Mouse (Mus musculus) kidney, embryonic 15.5 days (tissue): Measurements from ENCODE around the gene Ndrg4. TPM values are rescaled to one million over a fixed set of nuclear protein-coding genes. Genes with fewer than 3 reads are reported as not detected.

Source experiments
- ATAC-seq: fragments of 200-750 bp; cut with Nextera tagmentation; replicated peaks from 2 replicates; pipeline ENCODE4 v1.8.0; 2017; ENCODE audit warnings: moderate TSS enrichment; ENCODE audit not compliant: low FRiP score
- H3K27ac ChIP-seq: fragments of 300-500 bp; sonication (generic); 2 replicates; pipeline ENCODE4 v1.5.1; 2015; ENCODE audit warnings: mild to moderate bottlenecking, inconsistent platforms
- H3K27me3 ChIP-seq: fragments of 300-500 bp; sonication (generic); 2 replicates; pipeline ENCODE4 v1.6.1; 2015; ENCODE audit warnings: inconsistent platforms
- H3K36me3 ChIP-seq: fragments of 300-500 bp; sonication (generic); 2 replicates; pipeline ENCODE4 v1.6.1; 2015; ENCODE audit warnings: inconsistent platforms
- H3K4me1 ChIP-seq: fragments of 300-500 bp; sonication (generic); 2 replicates; pipeline ENCODE4 v1.6.1; 2015; ENCODE audit warnings: inconsistent platforms
- H3K4me2 ChIP-seq: fragments of 300-500 bp; sonication (generic); 2 replicates; pipeline ENCODE4 v1.6.1; 2015; ENCODE audit warnings: moderate library complexity, mild to moderate bottlenecking, inconsistent platforms
- H3K4me3 ChIP-seq: fragments of 300-500 bp; sonication (generic); replicated peaks from 2 replicates; pipeline ENCODE4 v1.5.1; 2015; ENCODE audit warnings: mild to moderate bottlenecking, inconsistent platforms
- H3K9ac ChIP-seq: fragments of 300-500 bp; sonication (generic); 2 replicates; pipeline ENCODE4 v1.6.1; 2015; ENCODE audit warnings: mild to moderate bottlenecking, inconsistent platforms
- H3K9me3 ChIP-seq: fragments of 300-500 bp; sonication (generic); replicated peaks from 2 replicates; pipeline ENCODE4 v1.6.1; 2016; ENCODE audit warnings: inconsistent platforms
- WGBS: fragments of 180-500 bp; shearing (Covaris S2); methylation state at CpG from one replicate; pipeline ENCODE4 v1.1.7; 2015; ENCODE audit warnings: mixed read lengths; 5-methylcytosine and 5-hydroxymethylcytosine counted together
- polyA plus RNA-seq: library from polyadenylated mRNA; unstranded; fragments of >200 nt; fragmentation: Nextera tagmentation; extraction: Ambion mirVana; gene quantifications from 2 replicates; pipeline ENCODE4 v1.2.1, GENCODE M21; 2015

Ndrg4 gene
- polyA plus RNA-seq, 1 experiment from 2014 or later, result 18.8 TPM

DNA sequence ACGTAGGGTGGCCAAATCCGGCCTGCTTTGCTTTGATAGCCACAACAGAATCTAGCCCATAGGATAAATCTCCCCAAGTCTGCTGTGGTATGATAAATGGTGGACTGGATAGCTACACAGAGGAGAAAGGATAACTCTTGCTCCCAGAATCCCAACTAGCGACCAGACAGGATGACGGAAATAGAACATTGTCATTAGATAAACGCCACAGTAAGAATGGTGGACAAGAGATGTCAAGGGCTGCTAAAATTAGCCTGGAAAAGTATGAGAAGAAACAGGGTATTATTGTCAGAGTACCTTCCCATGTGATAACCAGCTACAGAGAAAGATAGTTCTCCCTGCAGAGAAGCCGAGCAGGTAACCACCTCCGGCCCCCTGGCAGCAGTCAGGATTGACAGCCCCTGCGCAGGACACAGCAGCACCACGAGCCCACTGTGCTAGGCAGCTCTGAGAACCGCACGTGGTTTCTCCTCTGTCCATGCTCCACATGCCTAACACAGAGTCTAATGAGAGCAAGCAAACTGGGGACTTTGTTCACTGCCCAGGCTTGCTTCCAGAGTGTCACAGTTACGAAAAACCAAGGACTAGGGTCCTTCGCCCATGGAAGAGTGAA is 14.3 kb downstream of the Ndrg4 start:
- no peak for ATAC-seq
- Histone ChIP-seq H3K4me2 (no peak overlapping the region), H3K9me3 (no peaks in the 10 kb centered on the region), H3K27me3 (peaks cover 38% of the 10 kb centered on the region), H3K4me3 (no peak overlapping the region), H3K27ac (no peak overlapping the region), H3K36me3 (no peaks in the 10 kb centered on the region), H3K9ac (no peak overlapping the region), H3K4me1 (no peaks in the 10 kb centered on the region)
- 80% methylated on average over 13 of the region's 13 CpGs for WGBS

DNA sequence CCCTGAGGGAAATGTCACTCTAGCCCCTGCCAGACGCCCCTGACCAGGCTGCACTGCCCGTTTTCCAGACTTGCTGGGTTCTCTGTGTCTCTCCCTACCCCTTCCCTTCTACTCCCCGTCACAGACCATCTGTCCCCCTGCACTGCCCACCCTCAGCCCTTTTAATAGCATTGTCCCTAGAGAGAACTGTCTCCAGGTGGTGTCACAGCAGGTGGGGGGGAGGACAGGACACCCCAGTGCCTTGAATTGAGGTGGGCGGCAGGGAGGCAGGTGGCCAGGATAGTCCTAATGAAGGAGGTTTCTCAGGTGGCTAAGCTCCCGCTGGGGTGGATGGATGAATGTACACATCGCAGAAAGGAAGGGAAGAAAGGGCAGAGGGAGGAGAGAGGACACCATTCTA is 17.9 kb downstream of the Ndrg4 start:
- Histone ChIP-seq H3K36me3 (no peaks in the 10 kb centered on the region), H3K4me2 (no peak overlapping the region), H3K9ac (no peak overlapping the region), H3K9me3 (no peaks in the 10 kb centered on the region), H3K27me3 (peaks cover 64% of the 10 kb centered on the region), H3K4me3 (no peak overlapping the region), H3K27ac (no peak overlapping the region), H3K4me1 (0 out of 2 replicates have a peak, but pooled peaks cover 3% of the 10 kb centered on the region)
- no peak for ATAC-seq
- 20% methylated on average over 6 of the region's 6 CpGs for WGBS

DNA sequence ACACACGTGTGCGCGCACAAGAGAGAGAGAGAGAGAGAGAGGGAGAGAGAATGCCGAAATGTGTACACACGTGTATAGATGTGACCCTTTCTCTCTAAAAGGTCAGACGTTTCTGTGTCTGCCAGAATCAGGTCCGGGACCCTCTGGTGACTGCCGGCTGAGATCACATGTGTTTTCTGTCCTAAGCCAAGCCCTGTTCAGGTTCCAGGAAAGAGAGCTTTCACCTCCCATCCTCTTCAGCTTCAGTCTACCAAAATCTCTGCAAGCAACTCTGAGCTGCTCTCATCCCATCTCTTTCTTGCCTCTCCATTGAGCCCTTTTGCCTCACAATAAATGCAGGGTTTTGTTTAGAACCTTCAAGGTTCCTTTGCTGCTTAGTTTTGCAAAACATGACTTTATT is 19.9 kb downstream of the Ndrg4 start:
- Histone ChIP-seq H3K4me2 (peak overlapping the region; percentile 40), H3K4me3 (no peak overlapping the region), H3K9ac (no peak overlapping the region), H3K27ac (no peak overlapping the region), H3K27me3 (peaks cover 74% of the 10 kb centered on the region), H3K4me1 (0 out of 2 replicates have a peak, but pooled peaks cover 3% of the 10 kb centered on the region), H3K9me3 (no peaks in the 10 kb centered on the region), H3K36me3 (no peaks in the 10 kb centered on the region)
- WGBS, result 63% methylated on average over 8 of the region's 8 CpGs
- no peak for ATAC-seq

DNA sequence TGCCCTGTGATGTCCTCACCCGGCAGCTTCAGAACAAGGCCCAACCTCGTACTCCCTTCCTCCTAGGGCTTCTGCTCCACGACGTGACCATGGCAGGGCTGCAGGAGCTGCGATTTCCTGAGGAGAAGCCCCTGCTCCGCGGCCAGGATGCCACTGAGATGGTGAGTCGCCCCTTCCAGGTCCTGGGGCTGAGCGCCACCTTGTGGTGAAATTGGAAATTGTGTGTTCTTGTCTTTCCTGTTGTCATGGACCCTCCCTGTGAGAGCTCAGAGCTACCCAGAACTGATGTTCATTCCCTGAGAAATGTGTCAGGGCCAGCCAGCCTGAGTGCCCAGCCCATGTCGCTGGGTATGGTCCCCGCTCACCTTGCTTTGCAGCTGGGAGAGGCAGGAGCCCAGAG is 20.3 kb downstream of the Ndrg4 start:
- H3K9ac ChIP-seq, result no peak overlapping the region
- H3K27ac ChIP-seq, result no peak overlapping the region
- 1% methylated on average over 11 of the region's 11 CpGs for WGBS
- peak overlapping the region; percentile 40 for H3K4me2 ChIP-seq
- H3K27me3 ChIP-seq, result peaks cover 77% of the 10 kb centered on the region
- H3K9me3 ChIP-seq, result no peaks in the 10 kb centered on the region
- ATAC-seq, result peak; percentile 43
- no peak overlapping the region for H3K4me3 ChIP-seq
- no peaks in the 10 kb centered on the region for H3K36me3 ChIP-seq
- H3K4me1 ChIP-seq, result 0 out of 2 replicates have a peak, but pooled peaks cover 3% of the 10 kb centered on the region

DNA sequence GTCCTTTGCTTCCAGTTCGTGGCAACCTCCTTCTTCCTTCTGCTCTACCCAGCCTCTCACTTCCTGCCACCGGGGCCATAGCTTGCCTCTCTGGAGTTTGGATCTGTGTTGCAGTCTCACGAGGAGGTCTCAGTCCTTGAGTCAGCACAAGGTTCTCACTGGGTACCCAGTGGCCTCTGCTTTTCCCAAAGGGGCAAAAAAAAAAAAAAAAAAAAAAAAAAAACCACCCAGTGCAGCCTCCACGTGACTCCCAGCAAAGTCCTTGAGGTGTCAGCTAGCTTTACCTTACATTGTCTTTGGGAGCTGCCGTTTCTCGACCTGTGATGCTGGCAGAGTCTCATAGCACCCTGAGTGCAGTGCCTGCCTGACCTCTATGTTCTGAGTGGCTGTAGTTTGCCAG is 21.4 kb downstream of the Ndrg4 start:
- peaks cover 11% of the 10 kb centered on the region for H3K4me1 ChIP-seq
- H3K9me3 ChIP-seq, result no peaks in the 10 kb centered on the region
- ATAC-seq, result no peak
- no peak overlapping the region for H3K4me2 ChIP-seq
- WGBS, result 39% methylated on average over 6 of the region's 6 CpGs
- H3K27ac ChIP-seq, result no peak overlapping the region
- peaks cover 70% of the 10 kb centered on the region for H3K27me3 ChIP-seq
- no peak overlapping the region for H3K4me3 ChIP-seq
- H3K9ac ChIP-seq, result no peak overlapping the region
- no peaks in the 10 kb centered on the region for H3K36me3 ChIP-seq

DNA sequence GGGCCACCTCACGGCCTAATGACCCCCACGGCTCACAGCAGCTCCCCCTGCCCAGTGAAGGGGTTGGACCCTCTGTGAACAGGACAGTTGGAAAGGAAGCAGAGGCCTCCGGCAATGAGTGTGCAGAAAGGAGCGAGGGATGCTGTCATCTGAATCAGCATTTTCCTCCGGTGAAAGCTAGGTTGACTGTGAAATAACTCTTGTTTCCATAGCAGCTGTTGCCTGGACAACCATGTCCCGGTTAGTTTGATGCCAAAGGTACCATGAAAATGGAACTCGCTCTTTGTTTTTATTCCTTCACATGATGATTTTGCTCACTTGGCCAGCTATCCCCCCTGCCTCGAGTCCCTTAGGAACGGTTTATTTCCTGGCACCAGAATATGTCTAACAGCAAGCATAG is 23.5 kb downstream of the Ndrg4 start:
- Histone ChIP-seq H3K4me1 (peaks cover 20% of the 10 kb centered on the region), H3K36me3 (no peaks in the 10 kb centered on the region), H3K27me3 (peaks cover 52% of the 10 kb centered on the region), H3K9ac (no peak overlapping the region), H3K9me3 (no peaks in the 10 kb centered on the region), H3K4me2 (no peak overlapping the region), H3K4me3 (no peak overlapping the region), H3K27ac (no peak overlapping the region)
- WGBS, result 57% methylated on average over 9 of the region's 9 CpGs
- no peak for ATAC-seq

DNA sequence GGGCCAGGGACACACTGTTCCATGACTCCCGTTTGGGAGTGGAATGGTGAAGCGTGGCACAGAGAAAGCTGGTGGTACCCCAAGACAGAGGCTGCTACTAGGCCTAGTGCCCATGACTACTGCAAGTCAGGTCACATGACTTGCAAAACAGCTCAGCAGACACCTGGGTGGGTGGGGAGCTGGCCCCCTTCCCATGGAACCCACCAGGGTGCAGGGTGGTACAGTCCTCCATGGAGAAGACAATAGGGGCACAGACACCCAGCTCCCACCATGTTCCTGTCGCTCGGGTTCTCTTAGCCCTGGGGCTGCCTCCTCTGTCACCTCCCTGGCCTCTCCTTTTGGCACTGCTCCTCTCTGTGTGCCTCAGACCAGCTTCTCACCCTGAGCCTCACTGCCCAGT is 25.0 kb downstream of the Ndrg4 start:
- H3K9me3 ChIP-seq, result no peaks in the 10 kb centered on the region
- 69% methylated on average over 4 of the region's 4 CpGs for WGBS

DNA sequence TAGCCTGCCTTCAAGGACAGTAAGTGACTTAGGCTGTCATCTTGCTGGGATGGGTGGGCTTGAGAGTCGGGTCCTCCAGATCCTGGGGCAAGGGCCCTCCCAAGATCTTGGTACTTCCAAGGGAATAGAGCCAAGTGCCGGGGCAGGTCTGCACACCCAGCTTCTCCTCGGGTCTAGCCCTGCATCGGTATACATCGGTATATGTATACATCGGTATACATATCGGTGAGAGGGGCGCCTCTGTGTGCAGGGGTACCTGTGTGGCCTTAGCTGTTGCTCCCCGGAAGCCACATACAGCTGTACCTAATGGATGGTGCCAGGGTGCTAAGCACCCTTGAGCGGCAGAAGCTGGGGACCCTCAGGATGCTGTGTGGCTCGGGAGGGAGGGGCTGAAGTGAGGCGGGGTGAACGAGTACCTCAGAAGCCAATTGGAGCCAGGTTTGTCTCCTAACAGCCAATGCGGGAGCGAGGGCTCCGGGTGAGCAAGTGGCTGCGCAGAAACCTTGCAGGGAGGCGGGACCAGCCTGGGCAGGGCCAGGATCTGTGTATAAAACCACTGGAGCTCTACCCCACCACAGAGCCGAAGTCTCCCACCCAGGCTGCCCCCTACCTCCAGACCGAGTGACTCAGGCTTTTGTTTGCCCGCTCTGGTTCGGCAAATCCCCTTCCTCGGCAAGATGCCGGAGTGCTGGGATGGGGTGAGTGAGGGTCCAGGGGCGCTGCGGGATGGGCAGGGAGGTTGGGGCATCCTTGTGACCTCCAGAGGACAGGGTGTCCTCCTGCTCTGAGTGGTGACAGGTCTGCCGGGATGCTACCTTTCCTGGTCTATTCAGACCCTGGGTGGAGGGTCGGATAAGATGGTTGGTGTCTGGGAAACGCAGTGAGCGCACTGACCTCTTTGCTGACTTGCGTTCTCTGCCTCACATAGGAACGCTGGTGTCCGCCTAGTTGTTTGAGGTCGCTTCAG is 26.0 kb downstream of the Ndrg4 start:
- H3K27ac ChIP-seq, result no peak overlapping the region
- peak overlapping the region; percentile 65 for H3K9ac ChIP-seq
- H3K4me2 ChIP-seq, result peak overlapping the region; percentile 98
- peaks cover 31% of the 10 kb centered on the region for H3K27me3 ChIP-seq
- peaks cover 17% of the 10 kb centered on the region for H3K4me1 ChIP-seq
- no peaks in the 10 kb centered on the region for H3K9me3 ChIP-seq
- H3K36me3 ChIP-seq, result no peaks in the 10 kb centered on the region
- peak; percentile 95 for ATAC-seq
- peak overlapping the region; percentile 65 for H3K4me3 ChIP-seq
- WGBS, result 2% methylated on average over 34 of the region's 34 CpGs

More for the DNA sequence above, 25.0 kb downstream of the Ndrg4 start:
- Histone ChIP-seq H3K36me3 (no peaks in the 10 kb centered on the region), H3K4me3 (no peak overlapping the region), H3K9ac (no peak overlapping the region), H3K4me1 (peaks cover 20% of the 10 kb centered on the region), H3K4me2 (peak overlapping the region; percentile 98; the same call in 1 of the 2 replicates), H3K27me3 (peaks cover 37% of the 10 kb centered on the region), H3K27ac (no peak overlapping the region)
- ATAC-seq, result peak; percentile 3; the same call in 1 of the 2 replicates

DNA sequence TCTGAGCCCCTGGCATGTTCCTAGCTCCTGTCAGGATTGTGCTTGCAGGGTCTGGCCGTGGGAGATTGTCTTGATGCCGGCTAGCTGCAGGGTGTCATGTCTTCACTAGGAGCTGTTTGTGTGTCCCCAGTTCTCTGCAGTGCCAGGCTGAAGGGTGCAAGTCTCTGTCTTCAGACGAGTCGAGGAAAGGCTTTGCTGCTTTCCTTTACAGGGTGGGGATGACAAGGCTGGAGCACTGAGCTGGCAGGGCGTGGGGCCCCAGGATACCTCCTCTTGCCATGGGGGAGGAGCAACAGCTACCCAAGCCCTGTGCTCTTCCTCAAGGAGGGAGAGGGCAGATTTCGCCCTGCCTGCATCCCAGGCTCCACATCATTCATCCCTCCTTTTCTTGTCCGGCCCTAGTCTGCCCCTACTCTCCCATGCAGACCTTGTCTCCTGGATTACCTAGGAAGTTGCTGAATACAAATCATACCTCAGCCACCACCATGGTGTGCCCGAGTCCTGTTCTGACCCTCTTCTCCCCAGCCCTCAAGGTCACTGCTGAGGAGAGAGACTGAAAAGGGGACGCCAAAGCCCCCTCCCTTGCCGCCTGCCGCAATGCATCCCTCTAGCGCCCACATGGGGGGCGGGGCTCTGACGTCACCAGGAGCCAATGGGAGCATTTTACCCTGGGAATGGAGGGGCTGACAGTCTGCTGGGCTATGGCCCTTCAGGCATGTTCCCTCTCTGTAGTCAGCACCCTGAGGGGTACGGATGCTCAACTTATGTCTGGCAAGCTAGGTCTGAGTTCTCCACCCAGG is 26.9 kb downstream of the Ndrg4 start:
- ATAC-seq, result peak; percentile 6
- peaks cover 23% of the 10 kb centered on the region for H3K27me3 ChIP-seq

DNA sequence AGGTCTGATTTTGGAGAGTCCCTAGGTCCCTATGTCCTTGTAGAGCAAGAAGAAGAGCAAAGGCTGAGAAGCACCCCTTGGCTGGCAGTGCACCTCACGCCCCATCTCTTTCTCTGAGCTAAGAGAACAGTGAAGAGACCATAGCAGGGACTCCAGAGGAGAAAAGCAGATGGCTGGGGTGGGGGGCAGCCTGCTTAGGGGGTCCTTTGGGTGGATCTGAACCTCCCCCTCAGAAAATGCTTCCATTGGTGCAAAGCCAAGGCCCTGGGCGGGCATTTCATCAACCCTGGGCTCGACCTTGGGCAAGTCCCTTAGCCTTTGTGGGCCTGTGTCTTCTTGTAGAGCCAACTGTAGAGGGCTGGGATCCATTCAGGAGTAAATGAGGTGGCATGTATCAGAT is 27.8 kb downstream of the Ndrg4 start:
- no peak for ATAC-seq
- Histone ChIP-seq H3K4me2 (no peak overlapping the region), H3K27ac (no peak overlapping the region), H3K9ac (no peak overlapping the region), H3K36me3 (no peaks in the 10 kb centered on the region), H3K27me3 (peaks cover 14% of the 10 kb centered on the region), H3K9me3 (no peaks in the 10 kb centered on the region), H3K4me3 (no peak overlapping the region), H3K4me1 (peaks cover 17% of the 10 kb centered on the region)
- 94% methylated on average over 3 of the region's 3 CpGs for WGBS

More for the DNA sequence above, 26.9 kb downstream of the Ndrg4 start:
- Histone ChIP-seq H3K9me3 (no peaks in the 10 kb centered on the region), H3K27ac (no peak overlapping the region), H3K4me3 (peak overlapping the region; percentile 65), H3K4me1 (peaks cover 17% of the 10 kb centered on the region), H3K36me3 (no peaks in the 10 kb centered on the region), H3K9ac (peak overlapping the region; percentile 65), H3K4me2 (peak overlapping the region; percentile 98)
- 2% methylated on average over 15 of the region's 15 CpGs for WGBS

DNA sequence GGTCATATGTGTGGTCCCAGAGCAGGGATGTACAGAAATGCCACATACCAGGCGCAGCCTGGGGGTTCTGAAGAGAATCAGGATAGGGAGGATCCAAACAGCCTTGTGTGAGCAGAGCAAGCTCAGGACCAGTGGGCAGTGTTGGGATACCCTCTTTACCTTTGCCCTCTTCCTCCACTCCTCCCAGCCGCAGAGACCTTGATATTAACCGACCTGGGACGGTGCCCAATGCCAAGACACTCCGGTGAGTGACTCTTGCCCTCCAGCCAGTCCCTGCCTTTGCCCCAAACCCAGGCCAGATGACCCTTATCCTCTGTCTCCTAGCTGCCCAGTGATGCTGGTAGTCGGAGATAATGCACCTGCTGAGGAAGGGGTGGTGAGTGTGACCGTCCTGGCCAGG is 32.8 kb downstream of the Ndrg4 start:
- Histone ChIP-seq H3K9me3 (no peaks in the 10 kb centered on the region), H3K4me3 (no peak overlapping the region), H3K9ac (no peak overlapping the region), H3K27me3 (no peaks in the 10 kb centered on the region), H3K27ac (no peak overlapping the region), H3K36me3 (no peaks in the 10 kb centered on the region), H3K4me2 (no peak overlapping the region), H3K4me1 (peaks cover 7% of the 10 kb centered on the region; the same call in 1 of the 2 replicates)
- 81% methylated on average over 7 of the region's 7 CpGs for WGBS
- no peak for ATAC-seq
